Mouse (Mus musculus) heart, adult 2 months (tissue): ENCODE measurements around the gene Lrrc39.

Experiments
- CTCF ChIP-seq: fragments of 200-600 bp; IDR thresholded peaks from 2 replicates; pipeline ENCODE4 v1.8.1; 2022; ENCODE audit warnings: antibody characterized with exemption, mild to moderate bottlenecking, moderate library complexity
- EP300 ChIP-seq: fragments of 200-500 bp; IDR thresholded peaks from 2 replicates; pipeline ENCODE4 v1.6.1; 2011; ENCODE audit warnings: low read depth, low read length, control low read depth; ENCODE audit not compliant: insufficient read depth
- POLR2A ChIP-seq: fragments of 200-500 bp; IDR thresholded peaks from 2 replicates; pipeline ENCODE4 v1.6.1; 2011; ENCODE audit warnings: mild to moderate bottlenecking, low read depth, low read length, control low read depth; ENCODE audit not compliant: insufficient read depth

DNA sequence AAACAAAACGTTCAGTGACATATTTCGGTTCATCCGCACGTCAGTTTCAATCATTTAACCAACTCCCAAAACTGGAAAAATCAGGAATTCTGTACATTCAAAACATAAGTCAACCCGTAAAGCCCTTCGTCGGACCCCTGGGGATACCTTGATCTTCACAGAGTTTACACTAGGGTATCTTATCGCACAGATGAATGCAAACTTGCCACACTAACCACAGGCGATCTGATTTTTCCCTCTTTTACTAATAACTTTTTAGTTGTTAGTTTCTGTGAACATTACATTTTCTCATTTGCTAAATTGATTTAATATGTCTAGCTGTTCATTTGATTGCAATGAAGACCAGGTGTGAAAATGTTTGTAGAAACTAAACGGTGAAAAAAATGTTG lies 32.8 kb downstream of the Lrrc39 start:
- TF ChIP-seq POLR2A (no peak), CTCF (no peak), EP300 (no peak)
